Mouse (Mus musculus): Measurements from ENCODE around the gene Dennd4c.
"Not testable (repeated sequence)": the region's sequence is repeated elsewhere in the genome, so short reads cannot be mapped to it uniquely, and the experiment has no call there.

Dennd4c gene

GRCm38 (mm10) chr4:86777587-86777986, 29.2 kb downstream of the Dennd4c start:
- no peak for DNase-seq (ENCODE audit: low read depth, low spot score)

DNA sequence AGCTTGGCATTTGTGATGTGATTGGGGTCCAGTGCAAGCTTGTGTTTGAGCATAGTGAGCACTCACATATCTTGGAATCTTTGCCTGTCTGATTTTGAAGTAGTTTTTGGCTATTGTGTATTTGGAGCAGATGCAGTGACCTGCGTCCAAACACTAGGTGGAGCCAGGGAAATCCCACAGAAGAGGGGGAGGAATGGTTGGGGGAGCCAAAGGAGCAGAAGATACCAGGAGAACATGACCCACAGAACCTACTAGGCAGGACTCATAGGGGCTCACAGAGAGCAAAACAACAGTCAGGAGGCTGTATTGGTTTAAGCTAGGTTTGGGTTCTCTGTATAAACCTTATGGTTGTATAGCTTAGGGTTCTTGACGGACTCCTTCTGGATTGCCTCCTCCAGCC, 62.2 kb downstream of the Dennd4c start:
- no peak for DNase-seq (ENCODE audit: low read depth, low spot score)

GRCm38 (mm10) chr4:86814850-86815249, 66.5 kb downstream of the Dennd4c start:
- DNase-seq (ENCODE audit: low read depth, low spot score), result no peak

DNA sequence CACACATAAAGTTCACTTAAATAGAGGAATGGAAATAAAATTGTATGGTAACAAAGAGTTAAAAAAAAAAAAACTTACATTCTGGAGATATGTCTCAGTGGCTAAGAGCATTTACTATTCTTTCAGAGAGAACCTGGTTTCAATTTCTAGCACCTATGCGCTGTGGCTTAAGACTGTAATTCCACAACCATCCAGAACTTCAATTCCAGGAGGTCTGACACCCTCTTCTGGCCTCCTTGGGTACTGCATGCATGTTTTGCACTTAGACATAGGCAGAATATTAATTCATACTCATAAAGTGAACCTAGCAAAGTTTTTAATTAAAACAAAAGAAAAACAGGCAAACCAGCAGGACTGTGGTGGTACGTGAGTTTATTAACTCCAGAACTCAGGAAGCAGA, 74.8 kb downstream of the Dennd4c start:
- peak; percentile 57 for DNase-seq (ENCODE audit: low read depth, low spot score)

DNA sequence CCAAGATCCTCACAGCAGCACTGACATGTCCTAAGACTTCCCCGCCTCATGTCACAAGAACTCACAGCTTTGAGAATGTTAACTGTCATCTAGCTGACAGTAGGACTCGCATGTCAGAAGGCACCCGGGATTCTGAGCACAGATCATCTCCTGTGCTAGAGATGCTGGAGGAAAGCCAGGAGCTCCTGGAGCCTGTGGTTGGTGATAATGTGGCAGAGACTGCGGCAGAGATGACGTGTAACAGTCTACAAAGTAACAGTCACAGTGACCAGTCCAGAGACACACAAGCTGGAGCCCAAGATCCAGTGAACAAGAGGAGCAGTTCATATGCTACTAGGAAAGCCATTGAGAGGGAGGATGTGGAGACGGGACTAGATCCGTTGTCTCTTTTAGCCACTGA, 76.8 kb downstream of the Dennd4c start:
- DNase-seq (ENCODE audit: low read depth, low spot score), result no peak

GRCm38 (mm10) chr4:86831896-86832295, 83.5 kb downstream of the Dennd4c start:
- no peak for DNase-seq (ENCODE audit: low read depth, low spot score)

DNA sequence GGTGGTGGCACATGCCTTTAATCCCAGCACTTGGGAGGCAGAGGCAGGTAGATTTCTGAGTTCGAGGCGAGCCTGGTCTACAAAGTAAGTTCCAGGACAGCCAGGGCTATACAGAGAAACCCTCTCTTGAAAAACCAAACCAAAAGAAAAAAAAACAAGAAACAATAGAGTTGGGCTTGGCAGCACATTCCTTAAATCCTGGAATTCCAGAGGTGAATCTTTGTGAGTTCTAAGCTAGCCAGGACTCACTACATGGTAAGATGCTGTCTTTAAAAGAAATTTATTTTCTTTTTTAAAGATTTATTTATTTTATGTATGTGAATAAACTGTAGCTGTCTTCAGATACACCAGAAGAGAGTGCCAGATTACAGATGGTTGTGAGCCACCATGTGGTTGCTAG, 92.8 kb downstream of the Dennd4c start:
- DNase-seq (ENCODE audit: low read depth, low spot score), result not testable (repeated sequence)

GRCm38 (mm10) chr4:86845384-86845783, 97.0 kb downstream of the Dennd4c start:
- DNase-seq (ENCODE audit: low read depth, low spot score), result no peak

GRCm38 (mm10) chr4:86847246-86847645, 98.9 kb downstream of the Dennd4c start:
- no peak for DNase-seq (ENCODE audit: low read depth, low spot score)

- no peak for DNase-seq (ENCODE audit: low read depth, low spot score)
These were observed 103.0 kb downstream of the Dennd4c start for GRCm38 (mm10) chr4:86851331-86851730.

DNA sequence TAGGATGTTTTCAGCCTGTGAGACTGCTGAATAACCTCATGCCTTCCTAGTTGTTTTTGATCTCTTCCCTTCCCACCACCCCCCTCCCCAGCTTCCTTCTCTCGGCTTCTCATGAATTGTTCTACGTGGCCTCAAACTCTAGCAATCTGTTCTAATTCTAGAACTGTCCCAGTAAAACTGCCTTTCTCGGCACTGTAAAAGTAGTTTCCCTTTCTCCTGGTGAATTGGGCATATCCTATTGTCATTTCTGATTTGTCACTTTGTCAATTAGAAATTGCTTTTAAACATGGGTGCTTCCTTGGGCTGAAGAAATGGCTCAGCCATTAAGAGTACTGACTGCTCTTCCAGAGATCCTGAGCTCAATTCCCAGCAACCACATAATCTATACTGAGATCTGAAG, 103.7 kb downstream of the Dennd4c start:
- DNase-seq (ENCODE audit: low read depth, low spot score), result peak; percentile 21

DNA sequence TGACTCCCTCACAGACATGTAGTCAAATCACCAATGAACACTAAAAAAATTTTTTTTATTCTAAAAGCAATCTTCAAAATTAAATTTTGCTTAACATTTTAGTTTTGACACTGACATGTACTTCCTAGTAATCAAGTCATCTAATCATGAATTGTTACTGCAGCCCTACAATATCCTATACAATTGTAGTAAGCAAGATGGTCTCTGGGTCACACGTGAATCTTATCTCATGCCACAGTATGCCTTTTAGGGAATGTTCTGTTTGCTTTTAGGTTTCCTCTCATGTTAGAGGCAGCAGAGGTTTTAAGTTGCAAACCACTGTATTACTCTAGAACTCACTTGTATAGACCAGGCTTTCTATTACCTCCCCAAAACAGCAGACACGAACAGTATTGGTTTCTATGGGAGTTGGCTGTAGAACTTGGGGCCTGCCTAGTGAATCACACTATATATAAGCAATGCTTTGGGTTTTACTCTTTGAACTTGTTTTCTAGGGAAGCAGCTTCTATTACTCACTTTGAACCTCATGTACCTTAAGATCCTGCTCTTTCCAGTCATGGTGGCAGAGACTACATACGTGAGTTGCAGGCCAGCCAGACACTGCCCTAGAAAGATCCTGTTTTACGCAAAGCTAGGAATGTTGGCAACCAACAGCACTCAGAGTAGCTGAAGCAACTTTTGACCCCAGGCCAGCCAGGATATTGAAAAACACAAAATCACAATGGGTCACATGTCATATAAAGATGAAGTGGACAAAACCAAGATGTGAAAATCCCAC, 104.6 kb downstream of the Dennd4c start:
- peak; percentile 35 for DNase-seq (ENCODE audit: low read depth, low spot score)

DNA sequence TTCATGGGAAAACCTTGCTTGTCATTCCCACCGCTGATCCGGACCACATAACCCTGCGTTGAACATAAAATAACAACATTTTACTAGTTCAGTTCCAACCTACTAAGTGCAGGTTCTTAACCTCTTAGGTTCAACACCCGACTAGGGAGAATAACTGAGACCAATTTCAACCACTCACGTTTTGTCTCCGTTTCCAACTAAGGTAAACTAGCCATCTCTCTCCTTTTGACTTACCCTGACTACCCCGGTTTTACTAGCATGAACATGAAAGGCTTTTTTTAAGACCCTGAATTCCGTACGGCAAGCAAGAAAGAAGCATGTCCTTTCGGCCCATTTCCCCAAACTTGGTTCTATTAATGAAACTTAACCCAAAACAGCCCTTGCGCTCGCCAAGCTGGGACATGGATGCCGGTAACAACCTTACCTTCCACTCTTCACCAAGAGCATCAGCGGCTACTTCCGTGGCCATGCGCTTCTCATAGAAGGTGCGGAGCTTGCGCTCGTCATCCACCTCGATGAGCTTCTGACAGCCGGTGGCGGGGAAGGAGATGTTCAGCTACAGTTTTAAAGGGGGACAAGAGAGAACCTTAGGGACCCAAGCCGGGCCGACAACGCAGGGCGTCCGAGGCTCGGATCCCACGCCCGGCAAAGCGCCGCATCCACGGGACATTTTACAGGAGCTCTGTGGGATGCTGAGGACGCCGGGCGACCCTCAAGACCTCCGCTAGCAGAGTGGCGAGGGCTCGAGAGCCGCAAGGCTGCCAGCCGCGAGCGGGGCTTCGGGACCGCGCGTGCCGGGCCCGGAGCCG, 108.2 kb downstream of the Dennd4c start:
- DNase-seq (ENCODE audit: low read depth, low spot score), result peak; percentile 41

DNA sequence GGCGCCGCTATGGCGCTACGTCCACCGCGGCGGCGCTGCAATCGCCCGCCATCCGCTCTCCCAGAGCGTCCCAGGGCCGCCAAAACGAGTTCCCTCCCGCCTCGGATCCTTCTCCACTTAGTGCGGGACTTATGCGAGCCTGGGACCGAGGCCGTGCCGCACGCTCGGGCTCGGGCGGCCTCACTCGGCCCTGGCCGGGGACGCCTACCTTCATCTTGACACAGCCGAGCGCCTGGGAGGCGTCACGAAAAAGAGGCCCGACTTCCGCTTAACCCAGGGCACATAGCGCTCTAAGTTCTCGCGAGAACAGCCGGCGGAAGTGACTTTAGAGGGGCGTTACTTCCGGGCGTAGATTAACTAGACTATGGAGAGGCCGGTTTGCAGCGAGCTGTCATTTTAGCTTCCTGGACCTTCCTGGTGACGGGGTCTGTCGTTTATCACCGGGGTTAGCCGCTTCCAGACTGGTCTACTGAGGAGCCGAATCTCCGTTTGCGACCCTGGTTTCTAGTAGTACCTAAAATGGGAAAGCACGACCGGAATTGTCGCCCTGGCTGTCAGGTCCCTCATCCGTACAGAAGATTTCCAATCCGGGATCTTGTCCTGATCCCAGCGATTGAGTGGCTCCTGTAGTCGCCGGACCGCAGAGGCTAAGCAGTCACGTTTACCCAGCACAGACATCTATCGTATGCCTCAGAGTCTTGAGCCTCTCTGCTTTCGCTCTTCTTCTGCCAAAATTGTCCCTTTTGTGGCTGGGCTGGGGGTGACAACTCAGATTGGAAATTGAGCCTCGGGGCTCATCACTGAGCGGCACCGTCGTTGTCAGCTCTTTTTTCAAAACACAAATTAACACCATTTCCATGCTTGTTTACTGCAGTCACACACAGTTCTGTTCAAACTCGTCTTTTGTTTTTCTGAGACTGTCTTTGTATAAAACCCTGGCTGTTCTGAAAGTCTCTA, 109.0 kb downstream of the Dennd4c start, which contains the start of gene Rps6:
Rps6 (minus strand) TSS at position 300 of the 957 bp plus-strand sequence.
- peak; percentile 95 for DNase-seq (ENCODE audit: low read depth, low spot score)

DNA sequence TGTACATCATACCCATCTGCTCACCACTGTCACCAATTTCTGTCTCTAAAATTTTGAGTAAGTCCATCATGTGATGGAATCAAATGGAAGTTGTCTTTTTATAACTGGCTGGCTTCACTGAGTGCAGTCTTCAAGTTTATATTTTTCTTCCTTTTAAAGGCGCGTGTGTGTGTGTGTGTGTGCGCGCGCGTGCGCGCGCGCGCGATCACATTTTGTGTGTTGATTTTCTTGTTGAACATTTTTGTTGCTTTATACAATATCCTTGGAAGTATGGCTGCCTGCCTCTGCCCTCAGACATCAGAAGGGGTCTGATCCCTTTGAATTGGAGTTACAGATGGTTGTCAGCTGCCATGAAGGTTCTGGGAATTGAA, 109.7 kb downstream of the Dennd4c start:
- DNase-seq (ENCODE audit: low read depth, low spot score), result no peak

DNA sequence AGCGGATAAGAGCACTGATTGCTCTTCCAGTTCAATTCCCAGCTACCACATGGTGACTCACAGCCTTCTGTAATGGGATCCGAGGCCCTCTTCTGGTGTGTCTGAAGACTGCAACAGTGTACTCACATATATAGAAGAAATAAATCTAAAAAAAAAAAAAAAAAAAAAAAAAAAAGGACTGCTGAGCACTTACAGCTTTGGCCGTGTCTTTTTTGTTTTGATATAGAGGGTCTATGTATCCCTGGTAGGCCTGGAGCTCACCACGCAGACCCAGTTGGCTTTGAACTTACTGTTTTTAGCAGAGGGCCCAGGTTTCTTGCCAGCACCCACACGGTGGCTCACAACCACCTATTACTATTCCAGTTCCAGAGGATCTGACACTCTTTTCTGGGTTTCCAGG, 115.7 kb downstream of the Dennd4c start:
- no peak for DNase-seq (ENCODE audit: low read depth, low spot score)

GRCm38 (mm10) chr4:86871988-86872387, 123.6 kb downstream of the Dennd4c start:
- no peak for DNase-seq (ENCODE audit: low read depth, low spot score)

DNA sequence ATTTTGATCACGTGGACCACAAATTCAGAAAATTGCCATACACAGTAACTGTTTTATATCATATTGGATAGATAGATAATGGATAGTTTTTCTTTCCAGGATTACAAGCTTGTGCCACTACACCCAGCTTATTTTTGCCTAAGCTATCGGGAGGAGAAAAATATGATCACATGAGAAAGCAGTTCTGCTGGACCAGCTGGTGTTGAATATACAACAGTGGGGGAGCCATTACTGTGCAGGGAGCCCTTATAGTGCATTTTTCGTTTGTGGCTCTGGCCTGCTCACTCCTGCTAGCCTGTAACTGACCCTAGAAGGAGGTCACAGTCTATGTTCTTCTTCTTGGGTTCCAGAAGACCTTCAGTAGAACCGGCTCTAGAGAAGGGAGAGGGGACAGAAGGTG, 124.7 kb downstream of the Dennd4c start:
- no peak for DNase-seq (ENCODE audit: low read depth, low spot score)

- peak; percentile 94 for DNase-seq (ENCODE audit: low read depth, low spot score)
These were observed 125.9 kb downstream of the Dennd4c start, which contains the start of gene Acer2 for GRCm38 (mm10) chr4:86874146-86874847. TSS of gene Acer2 (plus strand) at chr4:86874396.

DNA sequence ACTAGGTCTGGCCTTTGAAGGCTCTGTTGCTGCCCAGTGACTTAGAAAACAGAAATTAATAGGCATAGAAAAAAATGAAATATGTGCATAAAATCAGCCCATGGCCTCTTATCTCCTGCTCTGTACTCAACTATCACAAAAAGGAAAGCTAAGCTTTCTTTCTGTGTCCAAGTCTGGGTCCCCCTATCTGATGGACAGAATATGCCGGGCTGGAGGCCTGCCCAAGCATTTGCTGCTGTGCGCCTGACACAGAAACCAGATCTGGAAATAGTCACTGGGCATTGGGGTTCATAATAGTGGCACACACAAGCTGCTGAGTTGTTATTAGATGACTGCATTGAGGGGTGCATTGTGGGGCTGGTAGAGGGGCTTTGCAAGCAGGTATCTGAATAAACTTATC, 131.1 kb downstream of the Dennd4c start:
- DNase-seq (ENCODE audit: low read depth, low spot score), result no peak

DNA sequence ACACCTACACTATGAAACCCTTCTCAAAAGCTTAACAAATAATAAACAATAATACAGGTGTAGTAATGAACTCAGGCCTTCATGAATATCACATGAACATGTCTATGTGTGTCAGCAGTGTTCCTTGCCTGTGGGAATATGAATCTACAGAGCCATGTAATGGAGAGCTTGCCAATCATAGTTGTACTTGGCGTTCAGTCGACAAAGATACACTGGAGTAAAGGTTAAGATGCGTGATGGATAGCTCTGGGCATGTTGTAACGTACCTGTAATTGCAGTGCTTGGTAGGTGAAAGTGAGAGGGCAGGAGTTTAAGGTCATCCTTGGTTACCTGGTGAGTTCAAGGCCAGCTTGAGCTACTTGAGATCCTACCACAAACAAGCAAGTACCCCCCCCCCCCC, 132.8 kb downstream of the Dennd4c start:
- no peak for DNase-seq (ENCODE audit: low read depth, low spot score)
